Mouse (Mus musculus): ENCODE results near the gene Mcf2l. TPM values are rescaled to one million over a fixed set of nuclear protein-coding genes. Genes with fewer than 3 reads are reported as not detected.

Mcf2l gene
- polyA plus RNA-seq, 1 experiment from 2014 or later, result 140 TPM

GRCm38 (mm10) chr8:12887772-12888435, 14.3 kb downstream of the Mcf2l start:
- Histone ChIP-seq H3K4me2 (ENCODE audit: low read depth, low read length) (no peak overlapping the region), H3K4me1 (ENCODE audit: control insufficient read depth, insufficient read depth, low read length) (no peaks in the 10 kb centered on the region), H3K9me3 (ENCODE audit: control insufficient read depth, low read length) (no peaks in the 10 kb centered on the region), H3K9ac (replicated peaks; ENCODE audit: low read depth, low read length) (no peak overlapping the region), H3K4me3 (ENCODE audit: low read depth, low read length) (no peak overlapping the region), H3K36me3 (ENCODE audit: control insufficient read depth, insufficient read depth, low read length) (no peaks in the 10 kb centered on the region), H3K27ac (ENCODE audit: low read depth, low read length) (no peak overlapping the region), H3K27me3 (ENCODE audit: control insufficient read depth, insufficient read depth, low read length) (no peaks in the 10 kb centered on the region)
- WGBS, result 88% methylated on average over 16 of the region's 16 CpGs
- no peak for ATAC-seq (ENCODE audit: low read depth)

- Histone ChIP-seq H3K9ac (replicated peaks; ENCODE audit: low read depth, low read length) (no peak overlapping the region), H3K4me2 (ENCODE audit: low read depth, low read length) (no peak overlapping the region), H3K27me3 (ENCODE audit: control insufficient read depth, insufficient read depth, low read length) (no peaks in the 10 kb centered on the region), H3K4me1 (ENCODE audit: control insufficient read depth, insufficient read depth, low read length) (no peaks in the 10 kb centered on the region), H3K4me3 (ENCODE audit: low read depth, low read length) (no peak overlapping the region), H3K9me3 (ENCODE audit: control insufficient read depth, low read length) (no peaks in the 10 kb centered on the region), H3K36me3 (ENCODE audit: control insufficient read depth, insufficient read depth, low read length) (no peaks in the 10 kb centered on the region), H3K27ac (ENCODE audit: low read depth, low read length) (no peak overlapping the region)
- no peak for ATAC-seq (ENCODE audit: low read depth)
- WGBS, result 89% methylated on average over 11 of the region's 11 CpGs
These were observed 15.5 kb downstream of the Mcf2l start for GRCm38 (mm10) chr8:12889046-12889598.

GRCm38 (mm10) chr8:12892882-12893446, 19.4 kb downstream of the Mcf2l start:
- H3K4me3 ChIP-seq (ENCODE audit: low read depth, low read length), result no peak overlapping the region
- H3K27ac ChIP-seq (ENCODE audit: low read depth, low read length), result no peak overlapping the region
- no peak overlapping the region for H3K4me2 ChIP-seq (ENCODE audit: low read depth, low read length)
- no peak for ATAC-seq (ENCODE audit: low read depth)
- H3K9me3 ChIP-seq (ENCODE audit: control insufficient read depth, low read length), result no peaks in the 10 kb centered on the region
- H3K9ac ChIP-seq (replicated peaks; ENCODE audit: low read depth, low read length), result no peak overlapping the region
- no peaks in the 10 kb centered on the region for H3K4me1 ChIP-seq (ENCODE audit: control insufficient read depth, insufficient read depth, low read length)
- H3K27me3 ChIP-seq (ENCODE audit: control insufficient read depth, insufficient read depth, low read length), result no peaks in the 10 kb centered on the region
- H3K36me3 ChIP-seq (ENCODE audit: control insufficient read depth, insufficient read depth, low read length), result no peaks in the 10 kb centered on the region
- 89% methylated on average over 5 of the region's 5 CpGs for WGBS

GRCm38 (mm10) chr8:12893797-12894578, 20.4 kb downstream of the Mcf2l start:
- Histone ChIP-seq H3K36me3 (ENCODE audit: control insufficient read depth, insufficient read depth, low read length) (no peaks in the 10 kb centered on the region), H3K4me2 (ENCODE audit: low read depth, low read length) (no peak overlapping the region), H3K4me1 (ENCODE audit: control insufficient read depth, insufficient read depth, low read length) (no peaks in the 10 kb centered on the region), H3K9ac (replicated peaks; ENCODE audit: low read depth, low read length) (no peak overlapping the region), H3K9me3 (ENCODE audit: control insufficient read depth, low read length) (no peaks in the 10 kb centered on the region), H3K27ac (ENCODE audit: low read depth, low read length) (no peak overlapping the region), H3K4me3 (ENCODE audit: low read depth, low read length) (no peak overlapping the region), H3K27me3 (ENCODE audit: control insufficient read depth, insufficient read depth, low read length) (no peaks in the 10 kb centered on the region)
- WGBS, result 90% methylated on average over 12 of the region's 12 CpGs
- ATAC-seq (ENCODE audit: low read depth), result no peak

DNA sequence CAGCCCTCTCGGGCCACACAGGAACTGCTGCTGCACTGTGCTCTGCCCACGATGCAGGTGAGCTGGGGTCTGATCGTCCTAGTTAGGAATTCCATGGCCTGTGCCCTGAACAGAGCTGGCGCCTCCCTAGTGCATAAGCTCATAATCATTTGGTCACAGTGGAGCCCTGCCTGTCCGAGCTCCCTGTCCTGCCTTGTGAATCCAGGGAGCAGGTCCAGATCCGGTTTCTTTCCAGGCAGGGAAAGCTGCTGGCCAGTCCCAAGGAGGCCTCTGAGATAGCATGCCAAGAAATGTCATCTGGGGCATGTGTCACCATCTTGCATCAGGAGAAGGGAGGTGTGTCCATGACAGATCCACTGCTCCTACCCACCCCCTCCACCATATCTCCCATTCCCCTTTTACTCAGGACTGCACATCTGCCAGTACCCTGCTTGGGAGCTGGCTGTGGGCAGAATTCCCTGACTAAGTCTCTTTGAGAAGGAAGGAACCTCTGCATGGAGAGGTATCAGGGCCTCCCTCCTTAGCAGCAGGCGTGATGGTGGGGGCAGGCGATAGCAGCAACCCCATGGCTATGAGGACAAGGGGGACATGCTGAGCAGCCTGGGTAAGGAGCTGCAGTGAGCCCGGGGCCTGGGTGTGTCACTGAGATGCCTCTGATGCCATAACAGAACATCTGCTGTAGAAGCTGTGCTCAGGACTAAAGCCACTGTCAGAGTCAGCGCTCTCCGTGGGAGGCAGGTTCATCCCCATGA, 21.4 kb downstream of the Mcf2l start:
- Histone ChIP-seq H3K4me2 (ENCODE audit: low read depth, low read length) (no peak overlapping the region), H3K9ac (replicated peaks; ENCODE audit: low read depth, low read length) (no peak overlapping the region), H3K9me3 (ENCODE audit: control insufficient read depth, low read length) (no peaks in the 10 kb centered on the region), H3K4me1 (ENCODE audit: control insufficient read depth, insufficient read depth, low read length) (no peaks in the 10 kb centered on the region), H3K27ac (ENCODE audit: low read depth, low read length) (no peak overlapping the region), H3K27me3 (ENCODE audit: control insufficient read depth, insufficient read depth, low read length) (no peaks in the 10 kb centered on the region), H3K4me3 (ENCODE audit: low read depth, low read length) (no peak overlapping the region), H3K36me3 (ENCODE audit: control insufficient read depth, insufficient read depth, low read length) (no peaks in the 10 kb centered on the region)
- WGBS, result 84% methylated on average over 11 of the region's 11 CpGs
- ATAC-seq (ENCODE audit: low read depth), result no peak

DNA sequence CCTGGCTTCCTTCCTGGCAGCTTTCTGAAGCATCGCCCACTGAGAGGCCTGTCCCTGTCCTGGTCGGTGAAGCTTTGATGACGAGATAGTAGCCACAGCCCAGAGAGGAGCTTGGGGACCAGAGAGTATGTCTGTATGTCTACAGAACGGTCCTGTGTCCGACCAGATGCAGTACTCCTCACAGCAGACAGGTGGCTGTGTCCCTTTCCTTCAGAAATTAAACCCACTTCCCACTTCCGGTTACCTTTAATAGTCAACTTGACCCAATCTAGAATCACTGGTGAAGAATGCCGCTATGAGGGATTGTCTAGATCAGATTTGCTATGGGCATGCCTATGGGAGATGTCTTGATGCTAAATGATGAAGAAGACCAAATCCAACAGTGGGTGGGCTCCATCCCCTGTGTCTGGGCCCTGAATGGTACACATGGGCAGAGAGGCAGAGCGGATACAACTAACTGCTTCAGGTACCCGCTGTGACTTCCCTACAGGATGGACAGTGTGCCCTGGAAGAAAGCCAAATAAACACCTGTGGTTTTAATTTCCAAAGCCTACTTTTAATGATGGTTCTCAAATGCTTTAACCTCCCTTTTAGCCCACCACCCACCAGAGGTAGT, 22.0 kb downstream of the Mcf2l start:
- Histone ChIP-seq H3K4me1 (ENCODE audit: control insufficient read depth, insufficient read depth, low read length) (no peaks in the 10 kb centered on the region), H3K27me3 (ENCODE audit: control insufficient read depth, insufficient read depth, low read length) (no peaks in the 10 kb centered on the region), H3K9ac (replicated peaks; ENCODE audit: low read depth, low read length) (no peak overlapping the region), H3K27ac (ENCODE audit: low read depth, low read length) (no peak overlapping the region), H3K9me3 (ENCODE audit: control insufficient read depth, low read length) (no peaks in the 10 kb centered on the region), H3K4me2 (ENCODE audit: low read depth, low read length) (no peak overlapping the region), H3K4me3 (ENCODE audit: low read depth, low read length) (no peak overlapping the region), H3K36me3 (ENCODE audit: control insufficient read depth, insufficient read depth, low read length) (no peaks in the 10 kb centered on the region)
- 78% methylated on average over 9 of the region's 9 CpGs for WGBS
- ATAC-seq (ENCODE audit: low read depth), result no peak

GRCm38 (mm10) chr8:12896494-12897373, 23.1 kb downstream of the Mcf2l start:
- 57% methylated on average over 13 of the region's 13 CpGs for WGBS
- Histone ChIP-seq H3K9me3 (ENCODE audit: control insufficient read depth, low read length) (no peaks in the 10 kb centered on the region), H3K27me3 (ENCODE audit: control insufficient read depth, insufficient read depth, low read length) (no peaks in the 10 kb centered on the region), H3K9ac (replicated peaks; ENCODE audit: low read depth, low read length) (no peak overlapping the region), H3K4me3 (ENCODE audit: low read depth, low read length) (no peak overlapping the region), H3K4me2 (ENCODE audit: low read depth, low read length) (no peak overlapping the region), H3K27ac (ENCODE audit: low read depth, low read length) (no peak overlapping the region), H3K36me3 (ENCODE audit: control insufficient read depth, insufficient read depth, low read length) (no peaks in the 10 kb centered on the region), H3K4me1 (ENCODE audit: control insufficient read depth, insufficient read depth, low read length) (no peaks in the 10 kb centered on the region)
- ATAC-seq (ENCODE audit: low read depth), result peak; percentile 81

- WGBS, result 79% methylated on average over 9 of the region's 9 CpGs
- Histone ChIP-seq H3K9ac (replicated peaks; ENCODE audit: low read depth, low read length) (no peak overlapping the region), H3K4me2 (ENCODE audit: low read depth, low read length) (no peak overlapping the region), H3K27me3 (ENCODE audit: control insufficient read depth, insufficient read depth, low read length) (no peaks in the 10 kb centered on the region), H3K4me3 (ENCODE audit: low read depth, low read length) (no peak overlapping the region), H3K36me3 (ENCODE audit: control insufficient read depth, insufficient read depth, low read length) (no peaks in the 10 kb centered on the region), H3K4me1 (ENCODE audit: control insufficient read depth, insufficient read depth, low read length) (no peaks in the 10 kb centered on the region), H3K9me3 (ENCODE audit: control insufficient read depth, low read length) (no peaks in the 10 kb centered on the region), H3K27ac (ENCODE audit: low read depth, low read length) (no peak overlapping the region)
- no peak for ATAC-seq (ENCODE audit: low read depth)
These were observed 24.2 kb downstream of the Mcf2l start for GRCm38 (mm10) chr8:12897815-12898214.

Data from neural tube, embryonic 14.5 days (tissue).